8 mouse cellular contexts compared by ENCODE assay signal in genomic region chr4:150002021-150002528, GRCm38 (mm10). TPM values are rescaled to one million over a fixed set of nuclear protein-coding genes. Genes with fewer than 3 reads are reported as not detected.
DNase-seq lines count a peak whose midpoint lies in the region; ATAC-seq lines count a peak whose summit lies in the region.

No protein-coding gene starts in this region.

- 75% methylated on average over 12 of the region's 12 CpGs for WGBS in neural tube, embryonic 13.5 days
- 80% methylated on average over 12 of the region's 12 CpGs for WGBS in neural tube, embryonic 15.5 days
- WGBS in heart, embryonic 12.5 days: 30% methylated on average over 12 of the region's 12 CpGs
- WGBS in limb, embryonic 10.5 days: 72% methylated on average over 12 of the region's 12 CpGs
- 44% methylated on average over 12 of the region's 12 CpGs for WGBS in stomach, embryonic 15.5 days

- peaks cover 13% of the 10 kb centered on the region for H3K4me1 ChIP-seq in neural tube, embryonic 13.5 days (replicated peaks)
- peaks cover 12% of the 10 kb centered on the region for H3K4me1 ChIP-seq in neural tube, embryonic 15.5 days
- peaks cover 44% of the 10 kb centered on the region for H3K4me1 ChIP-seq in heart, embryonic 12.5 days (replicated peaks)
- H3K4me1 ChIP-seq in limb, embryonic 10.5 days: peaks cover 58% of the 10 kb centered on the region
- peaks cover 50% of the 10 kb centered on the region for H3K4me1 ChIP-seq in stomach, embryonic 15.5 days

- DNase-seq in limb, embryonic 10.5 days (ENCODE audit: low spot score): no peak
- no peak for DNase-seq in ovary, postnatal 10 days (ENCODE audit: low spot score)
- DNase-seq in right cerebral cortex, postnatal 10 days (ENCODE audit: low spot score in 2 of 2): no peak
- DNase-seq in spleen, postnatal 4 days (ENCODE audit: low spot score in 2 of 2): no peak

- H3K4me2 ChIP-seq in neural tube, embryonic 13.5 days: no peak overlapping the region
- no peak overlapping the region for H3K4me2 ChIP-seq in neural tube, embryonic 15.5 days
- peak overlapping the region; percentile 22; the same call in 1 of the 2 replicates for H3K4me2 ChIP-seq in heart, embryonic 12.5 days
- H3K4me2 ChIP-seq in stomach, embryonic 15.5 days: peak overlapping the region; percentile 21; the same call in 1 of the 2 replicates

- H3K27me3 ChIP-seq in neural tube, embryonic 13.5 days: no peaks in the 10 kb centered on the region
- H3K27me3 ChIP-seq in neural tube, embryonic 15.5 days (replicated peaks): no peaks in the 10 kb centered on the region
- H3K27me3 ChIP-seq in heart, embryonic 12.5 days (replicated peaks): no peaks in the 10 kb centered on the region
- H3K27me3 ChIP-seq in limb, embryonic 10.5 days (ENCODE audit: low read depth, poor library complexity, severe bottlenecking): no peaks in the 10 kb centered on the region
- H3K27me3 ChIP-seq in stomach, embryonic 15.5 days (replicated peaks): no peaks in the 10 kb centered on the region

- 0 out of 2 replicates have a peak overlapping the region, but pooled peaks have one; percentile 17 for H3K9ac ChIP-seq in neural tube, embryonic 13.5 days
- H3K9ac ChIP-seq in neural tube, embryonic 15.5 days (replicated peaks): no peak overlapping the region
- 0 out of 2 replicates have a peak overlapping the region, but pooled peaks have one; percentile 2 for H3K9ac ChIP-seq in heart, embryonic 12.5 days
- no peak overlapping the region for H3K9ac ChIP-seq in stomach, embryonic 15.5 days

- no peaks in the 10 kb centered on the region for H3K36me3 ChIP-seq in neural tube, embryonic 13.5 days
- H3K36me3 ChIP-seq in neural tube, embryonic 15.5 days: no peaks in the 10 kb centered on the region
- H3K36me3 ChIP-seq in heart, embryonic 12.5 days: peaks cover 7% of the 10 kb centered on the region; the same call in 1 of the 2 replicates
- no peaks in the 10 kb centered on the region for H3K36me3 ChIP-seq in limb, embryonic 10.5 days
- H3K36me3 ChIP-seq in stomach, embryonic 15.5 days: no peaks in the 10 kb centered on the region

- H3K27ac ChIP-seq in neural tube, embryonic 13.5 days (replicated peaks): no peak overlapping the region
- H3K27ac ChIP-seq in neural tube, embryonic 15.5 days (replicated peaks): no peak overlapping the region
- peak overlapping the region; percentile 29; the same call in 1 of the 2 replicates for H3K27ac ChIP-seq in heart, embryonic 12.5 days (ENCODE audit: poor library complexity, severe bottlenecking)
- peak overlapping the region; percentile 71 for H3K27ac ChIP-seq in limb, embryonic 10.5 days
- H3K27ac ChIP-seq in stomach, embryonic 15.5 days: peak overlapping the region; percentile 49

- no peaks in the 10 kb centered on the region for H3K9me3 ChIP-seq in neural tube, embryonic 13.5 days
- H3K9me3 ChIP-seq in neural tube, embryonic 15.5 days (replicated peaks): no peaks in the 10 kb centered on the region
- no peaks in the 10 kb centered on the region; the same call in 1 of the 2 replicates for H3K9me3 ChIP-seq in heart, embryonic 12.5 days (replicated peaks)
- H3K9me3 ChIP-seq in limb, embryonic 10.5 days (replicated peaks): no peaks in the 10 kb centered on the region
- no peaks in the 10 kb centered on the region for H3K9me3 ChIP-seq in stomach, embryonic 15.5 days

- ATAC-seq in neural tube, embryonic 13.5 days (ENCODE audit: low read depth): no peak
- ATAC-seq in neural tube, embryonic 15.5 days (ENCODE audit: low FRiP score): no peak
- ATAC-seq in heart, embryonic 12.5 days (ENCODE audit: insufficient number of reproducible peaks, low FRiP score): no peak
- no peak for ATAC-seq in stomach, embryonic 15.5 days (ENCODE audit: insufficient read depth, low FRiP score, low read depth)

- H3K4me3 ChIP-seq in neural tube, embryonic 13.5 days: no peak overlapping the region
- no peak overlapping the region for H3K4me3 ChIP-seq in neural tube, embryonic 15.5 days (replicated peaks)
- H3K4me3 ChIP-seq in heart, embryonic 12.5 days: no peak overlapping the region
- H3K4me3 ChIP-seq in limb, embryonic 10.5 days: no peak overlapping the region
- H3K4me3 ChIP-seq in stomach, embryonic 15.5 days (replicated peaks): no peak overlapping the region

RNA-seq across cellular contexts. Expression of gene H6pd, which starts 6.7 kb away (rescaled TPM):
- 3.5 and 4.5 TPM in 2 replicates for polyA plus RNA-seq in neural tube, embryonic 13.5 days (2015; fragmentation: Nextera tagmentation; extraction: Ambion mirVana)
- 3.3 and 6.4 TPM in 2 replicates for polyA plus RNA-seq in neural tube, embryonic 15.5 days (2015; fragmentation: Nextera tagmentation; extraction: Ambion mirVana)
- 11.4 and 12.7 TPM in 2 replicates for polyA plus RNA-seq in heart, embryonic 12.5 days (2016; fragmentation: Nextera tagmentation; extraction: Ambion mirVana)
- 4.5 and 5.6 TPM in 2 replicates for polyA plus RNA-seq in limb, embryonic 10.5 days (2016; fragmentation: Nextera tagmentation; extraction: Ambion mirVana)
- 14.4 and 15.3 TPM in 2 replicates for polyA plus RNA-seq in stomach, embryonic 15.5 days (2015; fragmentation: Nextera tagmentation; extraction: Ambion mirVana)

RNA-seq across cellular contexts. Expression of gene Spsb1, which starts 47.2 kb away (rescaled TPM):
- 9.0 and 9.5 TPM in 2 replicates for polyA plus RNA-seq in neural tube, embryonic 13.5 days (2015; fragmentation: Nextera tagmentation; extraction: Ambion mirVana)
- polyA plus RNA-seq in neural tube, embryonic 15.5 days (2015; fragmentation: Nextera tagmentation; extraction: Ambion mirVana): 7.7 and 9.8 TPM in 2 replicates
- 5.4 and 5.7 TPM in 2 replicates for polyA plus RNA-seq in heart, embryonic 12.5 days (2016; fragmentation: Nextera tagmentation; extraction: Ambion mirVana)
- 13.7 and 18.8 TPM in 2 replicates for polyA plus RNA-seq in limb, embryonic 10.5 days (2016; fragmentation: Nextera tagmentation; extraction: Ambion mirVana)
- polyA plus RNA-seq in stomach, embryonic 15.5 days (2015; fragmentation: Nextera tagmentation; extraction: Ambion mirVana): 15.1 and 15.6 TPM in 2 replicates

Comparison
In these comparisons a context has a peak if more than half of its experiments do, and no peak if none do; other contexts are left out.
1. H3K9ac ChIP-seq: peak in neural tube, embryonic 13.5 days (single experiment) and heart, embryonic 12.5 days (single experiment); none in neural tube, embryonic 15.5 days (single experiment) and stomach, embryonic 15.5 days (single experiment).
2. H3K27ac ChIP-seq: peak in heart, embryonic 12.5 days (single experiment), limb, embryonic 10.5 days (single experiment) and stomach, embryonic 15.5 days (single experiment); none in neural tube, embryonic 13.5 days (single experiment) and neural tube, embryonic 15.5 days (single experiment).
3. H3K4me2 ChIP-seq: peak in heart, embryonic 12.5 days (single experiment) and stomach, embryonic 15.5 days (single experiment); none in neural tube, embryonic 13.5 days (single experiment) and neural tube, embryonic 15.5 days (single experiment).